8 mouse cellular contexts compared by ENCODE assay signal in genomic region chr17:32075164-32075563, GRCm38 (mm10). TPM values are rescaled to one million over a fixed set of nuclear protein-coding genes. Genes with fewer than 3 reads are reported as not detected.
DNase-seq lines count a peak whose midpoint lies in the region; TF ChIP-seq lines count a peak whose summit lies in the region.

No protein-coding gene starts in this region.

- no peak for TF ChIP-seq POLR2A in cerebellum, adult 2 months (IDR thresholded peaks at IDR 0.05; ENCODE audit: borderline replicate concordance, insufficient read depth, low read length)

- H3K27me3 ChIP-seq in cerebellum, adult 2 months (ENCODE audit: control insufficient read depth, insufficient read depth, low read length) = no peaks in the 10 kb centered on the region

- peak in 1 of 2 experiments; percentile 22 for DNase-seq in cerebellum, adult 2 months
- no peak for DNase-seq in cerebellum, adult 8-10 months
- DNase-seq in 3T3-L1 (ENCODE audit: low read depth, low spot score) = peak; percentile 78
- peak; percentile 32 for DNase-seq in adrenal gland, adult 2 months
- peak; percentile 62 for DNase-seq in gastrocnemius, adult 2 months
- peak; percentile 54 for DNase-seq in kidney, postnatal 14 days
- peak; percentile 49 for DNase-seq in lung, postnatal 14 days
- peak; percentile 70 for DNase-seq in right cerebral cortex, postnatal 4 days

- 11% methylated on average over 2 of the region's 2 CpGs for WGBS in cerebellum, adult 2 months

- H3K4me1 ChIP-seq in cerebellum, adult 2 months (ENCODE audit: control insufficient read depth, insufficient read depth, low read length) = peaks cover 14% of the 10 kb centered on the region

- H3K4me3 ChIP-seq in cerebellum, adult 2 months (replicated peaks; ENCODE audit: insufficient read depth, low read depth, low read length) = no peak overlapping the region
- no peak overlapping the region for H3K4me3 ChIP-seq in gastrocnemius, adult 2 months

- intact Hi-C loops in gastrocnemius, adult 2 months (cut with DNase I) = loop anchor here (2.0 kb wide), 1 partner anchor 136 kb away; no protein-coding TSS in a partner anchor

- no peak overlapping the region for H3K27ac ChIP-seq in cerebellum, adult 2 months (ENCODE audit: insufficient read depth, low read length)
- H3K27ac ChIP-seq in gastrocnemius, adult 2 months = no peak overlapping the region

- TF ChIP-seq CTCF in cerebellum, adult 2 months (IDR thresholded peaks at IDR 0.05; ENCODE audit: borderline replicate concordance, insufficient read depth, low read depth, low read length) = peak; percentile 45; the same call in 1 of the 2 replicates
- peak; percentile 75 for TF ChIP-seq CTCF in gastrocnemius, adult 2 months (IDR thresholded peaks at IDR 0.05)

RNA-seq across cellular contexts. Expression of gene Hsf2bp, which starts 39.0 kb away (rescaled TPM):
- polyA plus RNA-seq in cerebellum, adult 2 months (2012; rRNA removed) = 0.29 and 0.36 TPM in 2 replicates
- total RNA-seq in adrenal gland, adult 2 months (2021) = 1 to 10 TPM in 1 of 2 experiments, under 1 TPM in 1; 0.58 to 1.4 TPM
- not detected in 2 replicates for polyA plus RNA-seq in adrenal gland, adult 2 months (2012; rRNA removed)
- total RNA-seq in gastrocnemius, adult 2 months (2021) = 1 to 10 TPM in 1 of 2 experiments, under 1 TPM in 1; 0.46 to 1.5 TPM

RNA-seq across cellular contexts. Expression of gene Rrp1b, which starts 39.3 kb away (rescaled TPM):
- 16.9 and 17.3 TPM in 2 replicates for polyA plus RNA-seq in cerebellum, adult 2 months (2012; rRNA removed)
- 10 to 100 TPM; 23.6 to 23.7 TPM for total RNA-seq in adrenal gland, adult 2 months (2021)
- polyA plus RNA-seq in adrenal gland, adult 2 months (2012; rRNA removed) = 17.3 and 24.3 TPM in 2 replicates
- total RNA-seq in gastrocnemius, adult 2 months (2021) = 1 to 10 TPM; 7.0 to 9.3 TPM
